Mouse (Mus musculus) E14TG2a.4 (cell line): Measurements from ENCODE around the gene Spindoc.

Experiments
- CTCF ChIP-seq: conservative IDR thresholded peaks from 2 replicates; pipeline ENCODE4 v1.5.1; 2014; ENCODE audit warnings: low read length
- NANOG ChIP-seq: IDR thresholded peaks from 2 replicates; pipeline ENCODE4 v1.6.1; 2014; ENCODE audit warnings: borderline replicate concordance, low read length, mixed read lengths

DNA sequence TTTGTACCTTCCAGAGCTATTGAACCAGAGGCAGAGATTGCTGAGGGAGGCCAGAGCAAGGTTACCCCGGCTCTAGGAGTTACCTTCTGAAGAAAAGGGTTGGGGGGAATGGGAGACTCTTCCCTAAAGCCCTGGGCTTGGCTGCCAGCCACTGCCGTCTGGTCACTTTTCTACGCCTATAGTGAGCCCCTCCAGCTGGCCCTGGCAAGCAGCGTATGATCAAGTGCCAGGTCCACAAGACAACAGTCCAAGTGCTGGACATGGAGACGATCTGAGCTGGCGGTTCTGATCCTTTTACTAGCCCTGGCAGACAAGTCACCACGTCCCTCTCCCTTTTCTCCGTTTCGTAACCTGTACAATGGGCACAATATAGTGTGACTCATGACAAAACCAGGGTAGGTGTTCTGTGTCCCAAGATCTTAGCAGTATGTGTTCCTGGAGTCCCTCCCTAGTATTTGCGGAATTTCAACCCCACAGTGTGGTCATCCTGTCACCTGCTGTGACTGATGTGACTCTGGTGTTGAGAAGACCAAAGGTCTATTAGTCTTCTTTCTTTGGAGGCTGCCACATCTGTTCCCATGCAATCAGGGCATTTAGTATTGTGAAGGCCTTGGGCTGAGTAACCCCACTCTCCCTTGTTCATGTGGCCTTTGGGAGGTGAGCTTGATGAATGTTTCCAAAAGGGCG, 29.8 kb downstream of the Spindoc start:
- TF ChIP-seq CTCF (no peak), NANOG (peak; percentile 24; the same call in 1 of the 2 replicates)
